Mouse (Mus musculus) liver, embryonic 11.5 days (tissue): Measurements from ENCODE around the gene Paxbp1. TPM values are rescaled to one million over a fixed set of nuclear protein-coding genes. Genes with fewer than 3 reads are reported as not detected.

Experiments
- ATAC-seq: fragments of 200-750 bp; cut with Nextera tagmentation; replicated peaks from 2 replicates; pipeline ENCODE4 v1.8.0; 2017; ENCODE audit warnings: moderate number of reproducible peaks, mild to moderate bottlenecking, moderate TSS enrichment, moderate library complexity; ENCODE audit not compliant: low FRiP score
- DNase-seq: peaks from one replicate; pipeline ENCODE4 v3.0.0-alpha.2; 2017; ENCODE audit warnings: low spot score
- H3K27ac ChIP-seq: fragments of 300-500 bp; sonication (generic); 2 replicates; pipeline ENCODE4 v1.5.1; 2014; ENCODE audit warnings: mild to moderate bottlenecking, low read depth, low read length, control low read depth
- H3K27me3 ChIP-seq: fragments of 300-500 bp; sonication (generic); replicated peaks from 2 replicates; pipeline ENCODE4 v1.6.1; 2014; ENCODE audit warnings: low read length, mixed read lengths; ENCODE audit not compliant: control insufficient read depth, insufficient read depth
- H3K36me3 ChIP-seq: fragments of 300-500 bp; sonication (generic); 2 replicates; pipeline ENCODE4 v1.6.1; 2014; ENCODE audit warnings: mild to moderate bottlenecking, low read length, moderate library complexity, mixed read lengths; ENCODE audit not compliant: control insufficient read depth, insufficient read depth
- H3K4me1 ChIP-seq: fragments of 300-500 bp; sonication (generic); replicated peaks from 2 replicates; pipeline ENCODE4 v1.6.1; 2014; ENCODE audit warnings: low read length, mixed read lengths; ENCODE audit not compliant: control insufficient read depth, insufficient read depth
- H3K4me2 ChIP-seq: fragments of 300-500 bp; sonication (generic); 2 replicates; pipeline ENCODE4 v1.6.1; 2014; ENCODE audit warnings: mild to moderate bottlenecking, control low read depth, moderate library complexity
- H3K4me3 ChIP-seq: fragments of 300-500 bp; sonication (generic); 2 replicates; pipeline ENCODE4 v1.5.1; 2014; ENCODE audit warnings: low read depth, low read length, control low read depth
- H3K9ac ChIP-seq: fragments of 300-500 bp; sonication (generic); 2 replicates; pipeline ENCODE4 v1.6.1; 2014; ENCODE audit warnings: low read depth, low read length, control low read depth
- H3K9me3 ChIP-seq: fragments of 300-500 bp; sonication (generic); 2 replicates; pipeline ENCODE4 v1.6.1; 2016; ENCODE audit warnings: low read length, inconsistent platforms, mixed read lengths; ENCODE audit not compliant: control insufficient read depth
- WGBS: fragments of 180-500 bp; shearing (Covaris S2); extraction: QIAGEN DNeasy Blood & Tissue Kit; methylation state at CpG from one replicate; pipeline ENCODE4 v1.1.7; 2014; 5-methylcytosine and 5-hydroxymethylcytosine counted together
- polyA plus RNA-seq: library from polyadenylated mRNA; unstranded; fragments of >200 nt; fragmentation: Nextera tagmentation; extraction: Ambion mirVana; gene quantifications from 2 replicates; pipeline ENCODE4 v1.2.1, GENCODE M21; 2014

The Paxbp1 gene
- 54.1 and 61.1 TPM in 2 replicates for polyA plus RNA-seq

GRCm38 (mm10) chr16:91044270-91045182 lies at the start of gene Paxbp1:
TSS of gene Paxbp1 (minus strand) at chr16:91044543.
- peak within 1 kb of the TSS; percentile 96 for H3K9ac ChIP-seq
- peak within 1 kb of the TSS; percentile 85 for H3K4me2 ChIP-seq
- 1% methylated on average over 61 of the region's 70 CpGs for WGBS
- no peaks in the 10 kb centered on the region for H3K9me3 ChIP-seq
- H3K4me1 ChIP-seq, result peaks cover 10% of the 10 kb centered on the region; the same call in 1 of the 2 replicates
- peak; percentile 95 for ATAC-seq
- peak within 1 kb of the TSS; percentile 84 for H3K27ac ChIP-seq
- H3K36me3 ChIP-seq, result peaks cover 9% of the 10 kb centered on the region; the same call in 1 of the 2 replicates
- peak; percentile 99 for DNase-seq
- peak within 1 kb of the TSS; percentile 98 for H3K4me3 ChIP-seq
- H3K27me3 ChIP-seq, result no peaks in the 10 kb centered on the region; the same call in 1 of the 2 replicates

GRCm38 (mm10) chr16:91086642-91087306 lies 42.4 kb upstream of the Paxbp1 start:
- Histone ChIP-seq H3K27me3 (no peaks in the 10 kb centered on the region), H3K9ac (no peak overlapping the region), H3K27ac (peak overlapping the region; percentile 91), H3K4me3 (no peak overlapping the region), H3K9me3 (no peaks in the 10 kb centered on the region), H3K4me2 (peak overlapping the region; percentile 12; the same call in 1 of the 2 replicates), H3K4me1 (peaks cover 16% of the 10 kb centered on the region), H3K36me3 (no peaks in the 10 kb centered on the region)
- DNase-seq (peak; percentile 51), ATAC-seq (peak; percentile 99)
- 39% methylated on average over 4 of the region's 4 CpGs for whole genome bisulfite sequencing

- 72% methylated on average over 17 of the region's 17 CpGs for WGBS
- no peak overlapping the region for H3K9ac ChIP-seq
- peaks cover 16% of the 10 kb centered on the region for H3K4me1 ChIP-seq
- no peaks in the 10 kb centered on the region for H3K27me3 ChIP-seq
- no peak overlapping the region for H3K4me2 ChIP-seq
- H3K9me3 ChIP-seq, result no peaks in the 10 kb centered on the region
- H3K4me3 ChIP-seq, result no peak overlapping the region
- no peaks in the 10 kb centered on the region for H3K36me3 ChIP-seq
- H3K27ac ChIP-seq, result no peak overlapping the region
- DNase-seq, result no peak
- ATAC-seq, result no peak
These were observed 41.0 kb upstream of the Paxbp1 start for GRCm38 (mm10) chr16:91085239-91085825.

DNA sequence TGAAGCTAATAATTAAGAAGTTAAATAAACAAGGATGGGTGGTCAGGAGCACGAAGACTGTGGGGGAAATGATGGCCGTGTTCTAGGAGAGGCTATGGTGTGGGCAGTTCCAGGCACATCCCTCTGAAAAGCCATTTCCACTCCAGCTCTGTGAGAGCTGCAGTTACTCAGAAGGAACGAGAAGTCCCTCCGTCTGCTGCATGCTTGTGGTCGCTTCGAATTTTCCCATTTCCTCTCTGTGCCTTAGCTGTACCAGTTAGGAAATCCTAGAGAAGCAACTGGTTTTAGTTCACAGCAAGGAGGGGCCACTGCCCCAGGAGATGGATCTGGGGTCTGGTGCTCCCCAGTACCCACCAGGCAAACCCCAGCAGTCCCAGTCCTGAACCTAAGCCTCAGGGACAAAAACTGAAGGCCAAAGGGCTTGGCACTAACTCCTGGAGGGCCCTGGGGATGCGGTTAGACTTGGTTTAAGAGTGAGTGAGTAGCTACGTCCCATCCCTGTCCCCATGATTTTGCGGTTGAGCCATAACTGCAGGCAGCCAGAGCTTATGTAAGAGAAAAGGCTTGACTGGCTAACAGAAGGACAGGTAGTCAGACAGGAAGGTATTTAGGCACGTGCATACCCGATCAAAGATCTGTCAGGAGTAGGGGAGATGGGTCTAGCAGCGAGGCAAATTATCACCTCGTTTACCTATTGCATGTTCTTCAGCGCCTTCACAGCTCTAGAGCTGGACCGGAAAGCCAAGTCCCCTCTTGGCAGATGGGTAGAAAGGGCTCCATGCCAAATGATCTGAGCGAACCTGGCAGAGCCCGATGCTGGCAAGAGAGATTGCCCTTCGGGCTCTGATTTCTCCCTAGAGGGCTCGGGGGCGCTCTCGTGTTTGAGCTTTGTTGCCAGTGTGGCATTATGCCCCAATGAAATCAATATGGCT lies 40.2 kb upstream of the Paxbp1 start:
- Histone ChIP-seq H3K4me2 (no peak overlapping the region), H3K27me3 (no peaks in the 10 kb centered on the region), H3K36me3 (no peaks in the 10 kb centered on the region), H3K9ac (no peak overlapping the region), H3K4me3 (no peak overlapping the region), H3K9me3 (no peaks in the 10 kb centered on the region), H3K27ac (no peak overlapping the region), H3K4me1 (peaks cover 16% of the 10 kb centered on the region)
- WGBS, result 86% methylated on average over 21 of the region's 21 CpGs
- ATAC-seq, result no peak
- DNase-seq, result no peak

DNA sequence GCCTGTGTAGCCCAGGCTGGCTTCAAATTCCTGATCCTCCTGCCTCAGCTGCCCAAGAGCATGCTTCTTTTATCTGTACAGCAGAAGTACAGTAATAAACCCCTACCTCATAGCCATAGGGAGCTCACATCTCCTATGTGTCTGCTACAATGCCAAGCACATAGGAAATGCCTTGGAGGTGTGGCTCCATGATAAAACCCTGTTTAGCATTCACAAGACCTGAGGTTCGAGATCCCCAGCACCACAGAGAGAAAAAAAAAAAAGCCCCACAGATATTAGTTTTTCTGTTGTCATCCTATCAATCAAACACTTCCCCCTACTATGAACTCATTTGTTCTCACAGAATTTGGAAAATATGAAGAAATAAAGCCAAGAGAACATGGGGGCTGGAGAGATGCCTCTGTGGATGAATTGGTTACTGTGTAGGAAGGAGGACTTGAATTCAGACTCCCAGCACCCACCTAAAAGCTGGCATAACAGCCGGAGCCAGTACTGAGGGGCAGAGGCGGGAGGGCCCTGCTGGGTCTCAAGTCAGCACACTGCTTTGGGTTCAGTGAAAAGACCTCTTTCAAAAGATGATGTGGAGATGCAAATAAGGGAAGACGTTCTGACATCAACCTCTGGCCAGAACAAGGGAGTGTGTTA lies 38.8 kb upstream of the Paxbp1 start:
- no peaks in the 10 kb centered on the region for H3K9me3 ChIP-seq
- no peaks in the 10 kb centered on the region for H3K36me3 ChIP-seq
- H3K27me3 ChIP-seq, result no peaks in the 10 kb centered on the region
- no peak overlapping the region for H3K4me2 ChIP-seq
- H3K4me3 ChIP-seq, result no peak overlapping the region
- H3K9ac ChIP-seq, result no peak overlapping the region
- no peak for ATAC-seq
- 67% methylated on average over 4 of the region's 4 CpGs for WGBS
- H3K4me1 ChIP-seq, result peaks cover 16% of the 10 kb centered on the region
- DNase-seq, result no peak
- H3K27ac ChIP-seq, result no peak overlapping the region

GRCm38 (mm10) chr16:91081508-91081907 lies 37.2 kb upstream of the Paxbp1 start:
- 26% methylated on average over 9 of the region's 12 CpGs for WGBS
- no peak overlapping the region for H3K4me3 ChIP-seq
- ATAC-seq, result no peak; the same call in 1 of the 2 replicates

DNA sequence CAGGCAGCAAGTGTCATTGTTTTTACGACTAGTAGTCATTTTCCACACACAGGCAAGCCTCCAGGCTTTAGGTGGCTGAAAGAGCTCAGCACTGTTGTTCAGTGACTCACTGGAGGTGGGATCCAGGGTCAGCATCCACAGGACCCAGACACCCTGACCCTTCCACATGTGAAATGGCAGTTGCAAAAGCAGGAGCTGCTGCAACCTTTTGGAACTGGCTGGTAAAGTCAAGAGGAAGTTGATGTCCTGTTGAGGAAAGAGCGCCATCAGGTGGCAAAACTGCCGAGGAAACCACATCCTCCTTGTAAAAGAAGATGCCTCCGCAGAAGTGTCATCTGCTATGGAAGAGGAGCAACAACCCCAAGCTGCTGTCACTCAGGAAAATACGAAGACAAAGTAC lies 31.8 kb upstream of the Paxbp1 start:
- Histone ChIP-seq H3K36me3 (no peaks in the 10 kb centered on the region), H3K4me2 (no peak overlapping the region), H3K9me3 (no peaks in the 10 kb centered on the region), H3K4me3 (no peak overlapping the region), H3K27me3 (no peaks in the 10 kb centered on the region; the same call in 1 of the 2 replicates), H3K9ac (no peak overlapping the region), H3K4me1 (no peaks in the 10 kb centered on the region), H3K27ac (no peak overlapping the region)
- 68% methylated on average over 5 of the region's 5 CpGs for WGBS
- DNase-seq (no peak), ATAC-seq (no peak)

More at GRCm38 (mm10) chr16:91081508-91081907, 37.2 kb upstream of the Paxbp1 start:
- H3K9me3 ChIP-seq, result no peaks in the 10 kb centered on the region
- H3K27ac ChIP-seq, result no peak overlapping the region
- H3K36me3 ChIP-seq, result no peaks in the 10 kb centered on the region
- no peaks in the 10 kb centered on the region for H3K27me3 ChIP-seq
- peaks cover 8% of the 10 kb centered on the region; the same call in 1 of the 2 replicates for H3K4me1 ChIP-seq
- H3K4me2 ChIP-seq, result no peak overlapping the region
- peak; percentile 54 for DNase-seq
- H3K9ac ChIP-seq, result no peak overlapping the region
